Mouse (Mus musculus) liver, embryonic 14 days (tissue): ENCODE results near the gene 1700056E22Rik. TPM values are rescaled to one million over a fixed set of nuclear protein-coding genes. Genes with fewer than 3 reads are reported as not detected.

ENCODE experiments used
- polyA plus RNA-seq: library from polyadenylated mRNA; depleted of rRNA; stranded (reverse); fragments of >200 nt; gene quantifications from 2 replicates; pipeline ENCODE4 v1.2.3, GENCODE M21; 2012; rRNA removed

1700056E22Rik gene
- 0.40 and 0.41 TPM in 2 replicates for polyA plus RNA-seq

DNA sequence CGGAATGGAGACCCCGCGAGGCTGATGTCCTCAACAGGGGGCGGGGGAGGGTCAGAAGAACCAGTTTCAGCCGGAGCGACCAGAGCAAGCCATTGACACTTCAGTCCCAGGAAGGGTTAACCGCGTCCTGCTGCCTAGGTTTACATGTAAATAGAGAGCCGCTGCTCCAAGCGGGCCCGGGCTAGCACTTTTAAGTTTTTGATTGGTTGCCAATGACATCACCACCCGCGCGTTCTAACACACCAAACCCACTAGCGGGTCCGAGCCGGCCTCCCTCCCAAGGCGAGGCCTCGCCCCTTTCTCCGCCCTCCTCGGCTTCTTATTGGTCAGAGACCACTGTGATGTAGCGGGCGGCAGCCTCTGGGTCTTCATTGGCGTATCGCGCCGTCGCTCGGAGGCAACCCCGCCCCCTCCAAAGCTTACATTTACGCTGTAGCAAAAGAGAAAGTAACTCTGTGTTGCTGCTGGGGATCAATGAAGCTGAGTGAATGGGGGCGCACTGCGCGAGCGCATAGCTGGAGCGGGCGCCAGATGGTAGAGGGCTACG, at the start of gene 1700056E22Rik:
Gene 1700056E22Rik (minus strand): TSS at position 291 of the 547 bp plus-strand sequence.

DNA sequence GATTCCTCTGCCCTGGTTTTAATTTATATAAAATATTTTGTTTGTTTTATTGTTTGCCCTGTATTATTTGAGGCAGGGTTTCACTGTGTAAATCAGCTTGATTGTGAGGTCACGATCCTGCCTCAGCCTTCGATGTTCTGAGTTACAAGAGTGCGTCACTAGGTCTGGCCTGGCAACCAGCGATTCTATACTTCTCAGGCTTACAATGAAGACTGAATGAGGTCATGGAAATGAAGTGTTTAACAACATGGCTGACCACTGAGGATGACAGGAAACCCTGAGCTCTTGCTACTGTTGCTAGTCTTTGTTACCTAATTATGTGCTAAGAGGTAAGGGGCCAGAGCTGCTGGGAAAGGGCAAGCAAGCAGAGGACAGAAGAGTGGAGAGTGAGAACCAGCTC, 21.0 kb downstream of the 1700056E22Rik start, which contains the start of gene Dusp10:
Gene Dusp10 (plus strand): TSS at position 197 of the 400 bp plus-strand sequence.

Other genes starting within 250 kb of the 1700056E22Rik start
- 2.6 TPM in 2 replicates for gene Dusp10, start 21.0 kb downstream of the 1700056E22Rik start, polyA plus RNA-seq